Mouse (Mus musculus): ENCODE results near the gene Bax. TPM values are rescaled to one million over a fixed set of nuclear protein-coding genes. Genes with fewer than 3 reads are reported as not detected.
A peak's percentile ranks its signal among the peaks of the same experiment; 100 is the strongest.

Bax gene
- 10 to 100 TPM; 73.2 to 77.6 TPM for total RNA-seq (2021)
- long read RNA-seq, experiment 1, transcript Bax-203 (5 exons, 1,100 nt) = minor isoform, 10 of 39 reads
- long read RNA-seq, experiment 1, transcript Bax-201 (6 exons, 867 nt) = major isoform, 18 of 39 reads
- long read RNA-seq, experiment 1, partial matches to known transcripts = 2 of 39 reads
- long read RNA-seq, experiment 1, other reads (novel, unspliced or antisense) = 8 of 39 reads
- long read RNA-seq, experiment 2, transcript Bax-203 (5 exons, 1,100 nt) = minor isoform, 26 of 87 reads
- long read RNA-seq, experiment 2, transcript Bax-201 (6 exons, 867 nt) = major isoform, 41 of 87 reads
- long read RNA-seq, experiment 2, partial matches to known transcripts = 5 of 87 reads
- long read RNA-seq, experiment 2, other reads (novel, unspliced or antisense) = 12 of 87 reads

DNA sequence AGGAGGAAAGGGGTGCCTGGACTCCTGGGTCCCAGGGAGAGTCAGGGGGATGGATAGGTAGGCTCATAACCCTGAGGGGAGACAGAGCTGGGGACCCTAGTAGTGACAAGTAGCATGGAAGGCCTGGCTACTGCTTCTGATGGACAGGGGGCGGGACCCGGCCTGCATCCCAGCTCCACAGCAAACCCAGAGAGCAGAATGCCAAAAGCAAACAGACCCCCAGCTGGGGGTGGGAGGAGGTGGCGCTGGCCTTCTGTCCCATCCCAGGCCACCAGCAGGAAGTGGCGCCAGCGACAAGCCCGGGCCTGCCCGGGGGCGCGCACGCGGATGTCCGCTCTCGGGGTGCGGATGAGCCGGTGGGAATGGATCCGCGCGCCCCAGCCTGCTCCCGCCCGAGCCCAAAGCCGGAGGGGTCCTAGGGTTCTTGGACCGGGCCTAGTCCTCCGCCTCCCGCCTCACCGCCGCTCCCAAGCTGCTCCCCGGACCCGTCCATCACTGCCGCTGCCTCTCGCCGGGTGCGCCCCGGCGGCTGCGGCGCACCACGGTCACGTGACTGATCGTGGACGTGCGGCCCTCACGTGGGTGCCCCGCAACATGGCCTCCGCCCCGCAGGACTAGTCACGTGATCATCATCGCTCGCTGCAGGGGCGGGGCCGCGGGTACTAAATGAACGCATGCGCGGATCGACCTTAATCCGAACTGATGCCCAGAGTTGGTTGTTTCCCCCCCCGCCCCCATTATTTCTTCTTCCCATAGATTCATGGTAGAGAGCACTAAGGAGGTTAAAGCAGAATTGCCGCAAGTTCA lies at the start of gene Bax:
Gene Bax, minus strand, starts transcription at position 616 of the 807 bp plus-strand sequence.
- H3K4me3 ChIP-seq = peak within 1 kb of the TSS; percentile 75
- H3K27ac ChIP-seq = peak within 1 kb of the TSS; percentile 96
- peak; percentile 23; the same call in 1 of the 2 replicates for TF ChIP-seq CTCF (conservative IDR thresholded peaks at IDR 0.05)
- peak; percentile 96 for DNase-seq (ENCODE audit: low spot score in 2 of 2)

DNA sequence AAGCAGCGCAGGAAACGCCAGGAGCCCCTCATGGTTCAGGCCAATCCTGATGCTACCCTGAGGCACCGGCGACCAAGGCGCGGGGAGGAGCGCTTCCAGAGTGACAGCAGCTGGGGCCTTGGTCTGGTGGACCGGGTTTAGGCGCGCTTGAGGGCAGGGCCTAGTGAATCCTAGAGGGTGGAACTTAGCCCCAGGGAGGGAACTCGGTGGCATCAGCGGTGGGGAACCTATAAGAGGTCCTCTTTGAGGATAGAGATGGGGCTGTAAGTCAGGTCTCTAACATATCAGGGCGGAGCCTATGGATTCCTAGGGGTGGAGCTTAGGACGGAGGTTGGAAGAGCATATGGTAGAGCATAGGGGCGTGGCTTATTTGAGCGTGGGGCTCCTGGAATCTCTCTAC lies 48.7 kb upstream of the Bax start:
- DNase-seq (ENCODE audit: low spot score in 2 of 2) = no peak
- H3K27ac ChIP-seq = no peak overlapping the region
- TF ChIP-seq CTCF (conservative IDR thresholded peaks at IDR 0.05) = no peak

DNA sequence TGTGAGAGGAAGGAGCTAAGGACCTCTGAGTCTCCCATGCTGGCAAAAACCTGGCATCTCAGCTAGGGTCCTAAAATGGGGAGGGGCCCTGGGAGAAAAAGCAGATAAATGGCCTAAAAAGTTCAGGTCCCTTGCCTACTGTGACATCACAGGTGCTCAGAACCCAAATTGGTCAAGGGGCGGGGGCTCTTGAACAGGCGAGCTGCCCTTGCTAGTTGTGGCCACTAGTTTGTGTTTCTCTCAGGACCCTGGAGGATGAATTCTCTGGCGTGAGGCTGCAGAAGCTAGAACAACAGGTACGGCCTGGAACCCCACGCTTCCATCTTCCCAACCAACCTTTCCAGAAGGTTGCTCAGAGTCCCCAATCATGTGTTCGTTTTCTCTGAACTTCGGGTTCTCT lies 47.7 kb upstream of the Bax start:
- 0 out of 2 replicates have a peak, but pooled peaks have one; percentile 6 for TF ChIP-seq CTCF (conservative IDR thresholded peaks at IDR 0.05)
- H3K4me3 ChIP-seq = no peak overlapping the region
- no peak overlapping the region for H3K27ac ChIP-seq
- no peak for DNase-seq (ENCODE audit: low spot score in 2 of 2)

More for the DNA sequence above, 48.7 kb upstream of the Bax start:
- no peak overlapping the region for H3K4me3 ChIP-seq

DNA sequence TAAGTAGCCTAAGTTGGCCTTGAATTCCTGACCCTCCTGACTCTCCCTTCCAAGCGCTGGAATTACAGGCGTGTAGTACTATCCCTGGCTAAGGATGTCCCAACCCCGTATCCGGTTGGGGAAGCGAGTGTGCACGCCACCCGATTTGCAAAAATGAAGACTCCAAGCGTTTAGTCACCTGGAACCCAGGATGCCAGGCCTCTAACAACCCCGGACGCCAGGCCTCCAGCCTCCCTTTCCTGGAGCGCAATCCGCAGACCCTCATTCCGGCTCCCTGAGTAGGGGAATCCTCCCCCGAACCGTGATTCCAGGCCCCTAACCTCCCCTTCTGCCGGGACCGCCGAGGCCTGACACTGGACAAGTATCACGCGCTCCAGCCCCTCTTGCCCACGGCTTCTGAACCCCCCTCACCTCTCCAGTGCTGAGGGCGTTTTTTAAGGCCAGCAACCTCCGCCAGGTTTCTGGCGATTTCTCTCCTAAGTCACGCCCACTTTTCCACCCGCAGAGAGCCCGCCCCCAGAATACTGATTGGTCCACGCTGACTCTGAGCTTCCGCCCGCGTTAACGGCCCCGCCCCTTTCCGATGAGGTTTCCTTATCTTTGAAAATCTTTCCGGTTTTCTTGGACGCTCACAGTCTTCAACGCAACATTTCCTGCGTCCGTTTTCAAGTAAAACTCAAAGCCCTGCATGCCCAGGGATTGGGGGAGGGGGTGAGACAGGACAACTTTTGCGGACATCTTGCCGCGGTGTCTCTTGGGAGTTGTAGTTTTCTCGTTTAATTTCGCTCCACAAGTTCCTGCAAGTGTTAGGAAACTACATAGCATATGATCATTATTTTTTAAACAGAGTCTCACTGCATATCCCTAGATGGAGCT lies 43.5 kb upstream of the Bax start, which contains the start of gene Nucb1:
Gene Nucb1, minus strand, starts transcription at position 495 of the 876 bp plus-strand sequence.
- peak within 1 kb of the TSS; percentile 79 for H3K4me3 ChIP-seq
- peak; percentile 84 to 90 for DNase-seq (ENCODE audit: low spot score in 2 of 2)
- TF ChIP-seq CTCF (conservative IDR thresholded peaks at IDR 0.05) = no peak; the same call in 1 of the 2 replicates
- H3K27ac ChIP-seq = peak within 1 kb of the TSS; percentile 90

DNA sequence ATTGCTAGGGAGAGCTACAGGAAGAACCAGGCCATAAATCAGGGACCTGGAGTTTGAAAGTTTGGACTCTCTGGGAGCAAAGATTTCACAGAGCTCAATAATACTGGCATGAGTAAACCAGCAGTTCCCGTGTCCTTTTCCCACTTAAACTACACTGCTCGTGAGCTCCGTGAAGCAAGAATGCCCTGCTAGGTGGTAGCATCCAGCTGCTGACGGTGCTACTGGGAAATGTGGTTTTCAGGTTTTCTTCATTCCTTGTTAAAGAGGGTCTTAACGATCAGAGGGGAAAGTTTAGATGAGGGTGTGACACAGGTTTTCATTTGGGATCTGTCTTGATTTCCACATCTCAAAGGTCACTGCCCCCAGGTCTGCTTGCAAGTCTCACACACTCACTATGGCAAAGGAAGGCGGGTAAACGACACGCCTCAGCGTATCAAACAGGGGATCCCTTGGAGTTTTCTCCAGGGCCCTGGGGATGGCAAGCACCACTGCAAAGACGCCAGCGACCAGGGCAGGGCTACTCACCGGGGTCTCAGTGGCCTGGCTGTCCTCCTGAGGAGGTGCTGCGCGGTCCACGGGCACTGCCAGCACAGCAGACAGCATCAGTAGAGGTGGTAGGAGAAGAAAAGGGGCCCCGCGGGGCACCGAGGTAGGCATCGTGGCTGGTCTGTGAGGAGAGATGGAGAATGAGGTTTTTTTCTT lies 42.6 kb upstream of the Bax start:
- DNase-seq (ENCODE audit: low spot score in 2 of 2) = no peak
- H3K27ac ChIP-seq = peak overlapping the region; percentile 90
- H3K4me3 ChIP-seq = peak overlapping the region; percentile 79
- TF ChIP-seq CTCF (conservative IDR thresholded peaks at IDR 0.05) = no peak

DNA sequence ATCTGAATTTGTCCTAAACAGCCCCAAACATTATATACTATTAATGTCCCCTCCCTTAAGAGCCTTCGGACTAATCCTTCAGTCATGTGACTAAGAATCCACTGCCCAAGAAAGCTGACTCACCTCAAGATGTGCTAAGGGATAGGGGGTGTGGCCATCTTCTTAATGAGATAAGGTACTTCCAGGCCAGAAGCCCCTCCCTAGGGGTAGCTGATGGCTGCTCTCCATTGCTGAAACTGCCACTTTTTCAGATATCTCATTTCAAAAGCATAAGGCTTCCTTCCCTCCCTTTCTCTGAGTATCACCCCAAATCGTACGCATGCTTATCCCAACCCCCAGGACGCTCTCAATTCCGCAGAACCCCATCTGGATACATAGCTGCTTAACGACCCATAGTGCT lies 41.9 kb upstream of the Bax start:
- Histone ChIP-seq H3K4me3 (no peak overlapping the region), H3K27ac (no peak overlapping the region)
- DNase-seq (ENCODE audit: low spot score in 2 of 2) = no peak
- TF ChIP-seq CTCF (conservative IDR thresholded peaks at IDR 0.05) = no peak

DNA sequence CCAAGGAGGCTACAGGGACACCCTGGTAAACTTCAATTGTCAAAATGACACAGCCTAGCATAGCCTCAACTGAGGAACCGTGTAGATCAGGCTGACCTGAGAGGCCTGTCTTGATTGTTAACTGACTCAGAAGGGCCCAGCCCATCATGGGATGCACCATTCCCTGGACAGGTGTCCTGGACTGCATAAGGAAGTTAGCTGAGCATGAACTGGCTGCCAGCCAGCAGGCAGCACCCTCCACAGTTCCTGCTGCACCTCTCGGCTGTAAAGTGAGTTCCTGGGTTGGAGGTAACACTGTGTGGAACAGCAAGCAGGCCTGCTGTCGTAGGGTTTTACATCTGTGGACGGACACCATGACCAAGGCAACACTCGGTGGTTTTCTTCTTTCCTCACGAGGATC lies 40.9 kb upstream of the Bax start:
- DNase-seq (ENCODE audit: low spot score in 2 of 2) = no peak
- Histone ChIP-seq H3K4me3 (no peak overlapping the region), H3K27ac (no peak overlapping the region)
- no peak for TF ChIP-seq CTCF (conservative IDR thresholded peaks at IDR 0.05)

DNA sequence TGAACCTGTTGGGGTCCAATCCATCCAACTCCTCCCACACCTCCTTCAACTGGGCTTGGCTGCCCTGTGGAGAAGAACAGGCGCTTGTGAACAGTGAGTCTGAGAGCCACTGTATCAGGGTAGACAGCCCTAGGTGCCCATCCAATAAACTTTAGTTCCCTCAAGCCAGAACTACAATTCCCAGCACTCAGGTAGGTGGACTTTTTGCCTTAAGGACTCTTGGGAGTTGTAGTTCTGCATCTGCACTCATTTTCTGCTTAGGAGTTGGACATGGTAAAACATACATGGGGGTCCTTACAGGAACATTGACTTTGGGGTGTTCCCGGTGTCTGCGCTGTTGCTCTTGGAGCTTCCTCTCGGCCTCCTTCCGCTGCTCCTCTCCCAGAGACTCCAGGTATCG lies 31.7 kb upstream of the Bax start:
- Histone ChIP-seq H3K4me3 (no peak overlapping the region), H3K27ac (no peak overlapping the region)
- no peak for DNase-seq (ENCODE audit: low spot score in 2 of 2)
- no peak for TF ChIP-seq CTCF (conservative IDR thresholded peaks at IDR 0.05)

DNA sequence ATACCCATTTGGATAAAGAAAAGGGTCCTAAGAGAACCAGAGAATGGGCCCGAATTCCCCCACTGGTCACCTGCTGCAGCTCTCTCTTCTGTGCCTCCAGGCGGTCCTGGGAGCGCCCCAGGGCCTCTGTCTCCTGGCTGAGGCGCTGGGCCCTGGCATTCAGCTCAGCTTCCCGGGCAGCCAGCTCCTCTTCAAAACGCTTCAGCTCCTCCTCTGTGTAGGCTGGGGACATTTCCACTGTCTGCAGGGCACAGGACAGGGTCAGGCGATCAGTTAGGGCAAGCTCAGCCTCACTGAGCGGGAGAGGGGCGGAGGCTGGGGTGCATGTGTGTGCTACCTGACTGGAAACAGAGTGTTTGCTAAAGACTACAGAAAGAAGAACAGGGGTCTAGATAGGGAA lies 27.9 kb upstream of the Bax start:
- TF ChIP-seq CTCF (conservative IDR thresholded peaks at IDR 0.05) = no peak
- no peak for DNase-seq (ENCODE audit: low spot score in 2 of 2)
- H3K27ac ChIP-seq = no peak overlapping the region

DNA sequence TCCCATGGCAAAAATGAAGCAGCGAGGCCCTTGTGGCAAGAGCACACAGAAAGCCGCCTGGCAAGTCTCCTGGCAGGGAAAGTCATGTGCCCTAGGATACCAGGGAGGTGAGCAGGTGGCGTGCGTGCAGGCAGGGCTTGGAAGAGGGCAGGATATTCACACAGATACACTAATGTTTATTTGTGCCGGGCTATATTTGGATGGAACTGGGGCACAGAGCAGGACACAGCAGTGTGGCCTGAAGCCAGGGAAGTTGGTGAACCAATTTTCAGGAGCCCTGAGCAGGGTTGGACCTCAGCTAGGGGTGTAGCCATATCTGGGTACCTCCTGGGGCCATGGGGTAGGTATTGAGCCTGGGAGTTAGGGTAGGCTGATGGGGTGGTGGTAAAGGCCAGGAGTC lies 26.3 kb upstream of the Bax start:
- H3K27ac ChIP-seq = 0 out of 2 replicates have a peak overlapping the region, but pooled peaks have one; percentile 3
- no peak for TF ChIP-seq CTCF (conservative IDR thresholded peaks at IDR 0.05)
- no peak overlapping the region for H3K4me3 ChIP-seq
- DNase-seq (ENCODE audit: low spot score in 2 of 2) = no peak

More for the DNA sequence above, 27.9 kb upstream of the Bax start:
- no peak overlapping the region for H3K4me3 ChIP-seq

DNA sequence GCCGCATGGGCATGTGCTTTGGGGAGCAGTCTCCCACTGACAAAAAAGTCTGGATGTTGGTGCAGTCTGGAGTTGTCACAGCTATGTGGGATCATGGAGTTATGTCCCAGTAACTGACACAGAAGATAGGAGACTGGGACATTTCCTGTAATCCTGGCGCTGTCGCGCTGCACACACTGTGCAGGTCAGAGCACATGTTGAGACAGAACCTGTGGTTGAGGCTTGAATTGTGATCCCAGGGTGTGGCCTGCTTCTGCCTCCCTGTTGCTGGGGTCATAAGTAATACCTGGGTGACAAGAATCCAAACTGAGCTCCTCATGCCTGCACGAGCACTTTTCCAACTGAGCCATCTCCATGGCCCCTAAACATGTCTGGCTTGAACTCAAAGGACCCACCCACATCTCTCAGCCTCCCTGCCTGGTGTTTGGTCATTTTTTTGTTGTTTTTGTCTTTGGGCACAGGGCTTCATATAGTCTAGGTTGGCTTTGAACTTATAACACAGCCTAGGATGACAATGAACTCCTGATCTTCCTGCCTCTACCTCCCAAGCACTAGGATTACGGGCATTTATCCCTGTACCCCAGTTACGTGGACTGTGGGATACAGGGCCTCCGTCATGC lies 25.6 kb upstream of the Bax start:
- H3K4me3 ChIP-seq = no peak overlapping the region
- no peak for DNase-seq (ENCODE audit: low spot score in 2 of 2)
- TF ChIP-seq CTCF (conservative IDR thresholded peaks at IDR 0.05) = no peak
- H3K27ac ChIP-seq = 0 out of 2 replicates have a peak overlapping the region, but pooled peaks have one; percentile 3
